Mouse (Mus musculus) frontal cortex, adult (tissue): ENCODE data around the gene Try5.
"Not testable (repeated sequence)": the region's sequence is repeated elsewhere in the genome, so short reads cannot be mapped to it uniquely, and the experiment has no call there.

ENCODE experiments used
- ATAC-seq: cut with Nextera tagmentation; 2 replicates; pipeline ENCODE4 v1.9.2; 2017; ENCODE audit warnings: mild to moderate bottlenecking, moderate library complexity, mixed read lengths; ENCODE audit not compliant: low TSS enrichment

Try5 gene

DNA sequence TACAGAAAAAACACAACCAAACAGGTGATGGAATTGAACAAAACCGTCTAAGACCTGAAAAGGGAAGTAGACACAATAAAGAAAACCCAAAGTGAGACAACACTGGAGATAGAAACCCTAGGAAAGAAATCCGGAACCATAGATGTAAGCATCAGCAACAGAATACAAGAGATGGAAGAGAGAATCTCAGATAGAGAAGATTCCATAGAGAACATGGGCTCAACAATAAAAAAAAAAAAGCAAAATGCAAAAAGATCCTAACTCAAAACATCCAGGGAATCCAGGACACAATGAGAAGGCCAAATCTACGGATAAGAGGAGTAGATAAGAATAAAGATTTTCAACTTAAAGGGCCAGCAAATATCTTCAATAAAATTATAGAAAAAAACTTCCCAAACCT is at the start of gene Try5:
TSS of gene Try5 (minus strand) at position 101 of the 400 bp plus-strand sequence.
- ATAC-seq, result not testable (repeated sequence)

DNA sequence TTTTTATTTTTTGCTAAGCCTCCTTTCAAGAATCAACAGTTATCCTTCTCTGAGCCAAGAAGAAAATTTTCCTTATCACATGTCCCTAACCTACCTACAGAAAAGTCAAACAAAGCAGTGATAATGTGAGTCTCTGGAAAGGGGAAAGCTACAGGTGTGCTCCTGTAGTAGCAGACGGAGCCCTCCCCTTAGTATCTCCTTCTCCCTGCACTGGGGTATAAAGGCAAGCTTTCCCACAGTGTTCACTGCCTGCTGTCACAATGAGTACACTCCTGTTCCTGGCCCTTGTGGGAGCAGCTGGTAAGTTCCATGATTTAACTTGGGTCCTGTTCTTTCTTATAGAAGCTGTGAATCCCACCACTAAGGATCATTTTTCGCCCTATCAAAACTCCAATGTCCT is 37.3 kb upstream of the Try5 start, which contains the start of gene Try10:
TSS of gene Try10 (plus strand) at position 174 of the 400 bp plus-strand sequence.
- ATAC-seq, result no peak

GRCm38 (mm10) chr6:41301969-41302368 is 14.7 kb downstream of the Try5 start, which contains the start of gene Try4:
Gene Try4 (plus strand): TSS chr6:41302269.
- no peak for ATAC-seq

DNA sequence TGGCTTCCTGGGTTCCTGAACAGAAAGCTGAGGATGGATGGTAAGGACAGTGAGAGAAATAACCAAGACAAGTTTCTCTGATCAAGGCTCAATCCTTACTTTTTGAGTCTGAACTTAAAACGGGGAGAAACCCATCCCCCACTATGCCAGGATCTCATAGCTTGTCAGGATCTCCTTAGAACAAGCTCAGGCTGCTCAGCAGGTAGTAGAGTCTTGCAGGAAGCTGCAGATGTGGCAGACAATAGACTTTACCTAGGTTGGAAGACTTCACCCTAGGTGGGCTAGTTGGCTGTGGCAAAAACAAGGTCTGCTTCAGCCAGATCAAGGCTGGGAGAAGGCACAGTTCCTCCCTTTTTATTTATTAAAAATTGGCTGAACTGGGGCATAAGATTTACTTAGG is 18.4 kb downstream of the Try5 start:
- no peak for ATAC-seq

DNA sequence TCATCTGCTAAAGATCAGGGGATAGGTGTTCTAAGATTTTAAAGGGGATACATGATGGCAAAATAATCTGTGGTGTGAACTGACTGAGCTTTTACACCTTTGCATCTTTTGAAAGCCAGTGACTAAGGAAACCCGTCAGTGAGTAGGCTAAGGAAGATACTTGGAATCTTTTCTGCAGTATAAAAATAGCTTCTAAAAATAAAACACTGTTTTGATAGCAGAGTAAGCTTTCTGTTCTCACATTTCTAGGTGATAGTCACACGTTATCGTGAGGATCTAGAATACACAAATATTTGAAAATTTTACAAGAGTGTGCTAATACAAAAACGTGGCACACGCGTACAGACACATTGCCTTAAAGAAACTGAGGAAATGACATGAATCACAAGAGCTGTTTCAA is 50.5 kb downstream of the Try5 start:
- ATAC-seq, result peak; percentile 90

GRCm38 (mm10) chr6:41262796-41263195 is 53.8 kb downstream of the Try5 start:
- 0 out of 2 replicates have a peak, but pooled peaks have one; percentile 50 for ATAC-seq
